Mouse (Mus musculus) small intestine, adult 2 months (tissue): Measurements from ENCODE around the gene Stk10. TPM values are rescaled to one million over a fixed set of nuclear protein-coding genes. Genes with fewer than 3 reads are reported as not detected.
A peak's percentile ranks its signal among the peaks of the same experiment; 100 is the strongest.

ENCODE experiments used
- H3K27ac ChIP-seq: fragments of 200-500 bp; 2 replicates; pipeline ENCODE4 v1.5.1; 2012; ENCODE audit warnings: low read depth, low read length, control low read depth, inconsistent platforms; ENCODE audit not compliant: insufficient read depth
- H3K27me3 ChIP-seq: fragments of 200-500 bp; 2 replicates; pipeline ENCODE4 v1.6.1; 2012; ENCODE audit warnings: mild to moderate bottlenecking, moderate library complexity, low read length, inconsistent platforms; ENCODE audit not compliant: control insufficient read depth, insufficient read depth
- H3K36me3 ChIP-seq: fragments of 200-500 bp; 2 replicates; pipeline ENCODE4 v1.6.1; 2012; ENCODE audit warnings: mild to moderate bottlenecking, low read length, control low read depth, inconsistent platforms; ENCODE audit not compliant: control insufficient read depth, insufficient read depth
- H3K4me1 ChIP-seq: fragments of 200-500 bp; 2 replicates; pipeline ENCODE4 v1.6.1; 2012; ENCODE audit warnings: low read length, inconsistent platforms, mixed read lengths; ENCODE audit not compliant: control insufficient read depth, insufficient read depth, insufficient read length
- H3K4me3 ChIP-seq: fragments of 200-500 bp; 2 replicates; pipeline ENCODE4 v1.5.1; 2012; ENCODE audit warnings: low read depth, mild to moderate bottlenecking, control low read depth, inconsistent platforms, low read length, moderate library complexity
- CTCF ChIP-seq: fragments of 200-500 bp; IDR thresholded peaks from 2 replicates; pipeline ENCODE4 v1.5.1; 2012; ENCODE audit warnings: low read depth, mild to moderate bottlenecking, control low read depth, inconsistent platforms, low read length, moderate library complexity, mixed read lengths; ENCODE audit not compliant: insufficient replicate concordance, insufficient read length; ENCODE audit errors: extremely low read depth
- POLR2A ChIP-seq: fragments of 200-500 bp; IDR thresholded peaks from 2 replicates; pipeline ENCODE4 v1.6.1; 2012; ENCODE audit warnings: low read depth, mild to moderate bottlenecking, control low read depth, inconsistent platforms, low read length, moderate library complexity
- WGBS: fragments of 180-500 bp; shearing (Covaris S2); methylation state at CpG from one replicate; pipeline ENCODE4 v1.1.7; 2018; 5-methylcytosine and 5-hydroxymethylcytosine counted together
- polyA plus RNA-seq: library from polyadenylated mRNA; depleted of rRNA; stranded (reverse); fragments of >200 nt; gene quantifications from 2 replicates; pipeline ENCODE4 v1.2.3, GENCODE M21; 2012

The Stk10 gene
- polyA plus RNA-seq, 1 experiment: 49.4 TPM

GRCm38 (mm10) chr11:32565088-32565487, 32.0 kb downstream of the Stk10 start:
- Histone ChIP-seq H3K27me3 (no peaks in the 10 kb centered on the region), H3K4me3 (no peak overlapping the region), H3K36me3 (no peaks in the 10 kb centered on the region), H3K27ac (peak overlapping the region; percentile 96), H3K4me1 (peaks cover 64% of the 10 kb centered on the region)
- WGBS: 33% methylated on average over 8 of the region's 8 CpGs
- TF ChIP-seq CTCF (no peak), POLR2A (no peak)

GRCm38 (mm10) chr11:32566184-32566583, 33.1 kb downstream of the Stk10 start:
- WGBS: 69% methylated on average over 6 of the region's 6 CpGs
- peaks cover 62% of the 10 kb centered on the region for H3K4me1 ChIP-seq

GRCm38 (mm10) chr11:32567000-32567855, 34.1 kb downstream of the Stk10 start:
- Histone ChIP-seq H3K27me3 (no peaks in the 10 kb centered on the region), H3K4me1 (peaks cover 53% of the 10 kb centered on the region), H3K4me3 (no peak overlapping the region), H3K27ac (peak overlapping the region; percentile 73), H3K36me3 (no peaks in the 10 kb centered on the region)
- TF ChIP-seq POLR2A: no peak
- WGBS: 47% methylated on average over 10 of the region's 10 CpGs

More at GRCm38 (mm10) chr11:32566184-32566583, 33.1 kb downstream of the Stk10 start:
- H3K4me3 ChIP-seq: no peak overlapping the region
- H3K27ac ChIP-seq: peak overlapping the region; percentile 96
- TF ChIP-seq POLR2A (no peak), CTCF (no peak)
- H3K36me3 ChIP-seq: no peaks in the 10 kb centered on the region
- no peaks in the 10 kb centered on the region for H3K27me3 ChIP-seq

- H3K4me1 ChIP-seq: peaks cover 48% of the 10 kb centered on the region
- H3K4me3 ChIP-seq: no peak overlapping the region
- TF ChIP-seq CTCF: no peak
- TF ChIP-seq POLR2A: no peak
- no peaks in the 10 kb centered on the region for H3K36me3 ChIP-seq
- no peak overlapping the region for H3K27ac ChIP-seq
- 78% methylated on average over 7 of the region's 7 CpGs for WGBS
- no peaks in the 10 kb centered on the region for H3K27me3 ChIP-seq
Measured at GRCm38 (mm10) chr11:32568060-32568459, 35.0 kb downstream of the Stk10 start.

- no peaks in the 10 kb centered on the region for H3K36me3 ChIP-seq
- WGBS: 83% methylated on average over 15 of the region's 15 CpGs
- H3K27me3 ChIP-seq: no peaks in the 10 kb centered on the region
- peaks cover 43% of the 10 kb centered on the region for H3K4me1 ChIP-seq
- no peak overlapping the region for H3K4me3 ChIP-seq
- no peak overlapping the region for H3K27ac ChIP-seq
- TF ChIP-seq CTCF (no peak), POLR2A (no peak)
Measured at GRCm38 (mm10) chr11:32568637-32569293, 35.7 kb downstream of the Stk10 start.

- Histone ChIP-seq H3K4me3 (no peak overlapping the region), H3K36me3 (no peaks in the 10 kb centered on the region), H3K4me1 (peaks cover 21% of the 10 kb centered on the region), H3K27me3 (no peaks in the 10 kb centered on the region), H3K27ac (no peak overlapping the region)
- 81% methylated on average over 6 of the region's 6 CpGs for WGBS
- TF ChIP-seq POLR2A (no peak), CTCF (no peak)
Measured at GRCm38 (mm10) chr11:32571103-32571502, 38.0 kb downstream of the Stk10 start.

GRCm38 (mm10) chr11:32573669-32574068, 40.6 kb downstream of the Stk10 start:
- no peak for TF ChIP-seq CTCF
- TF ChIP-seq POLR2A: no peak
- WGBS: 92% methylated on average over 2 of the region's 2 CpGs
- Histone ChIP-seq H3K27me3 (no peaks in the 10 kb centered on the region), H3K4me1 (no peaks in the 10 kb centered on the region), H3K36me3 (peaks cover 5% of the 10 kb centered on the region; the same call in 1 of the 2 replicates), H3K4me3 (no peak overlapping the region), H3K27ac (no peak overlapping the region)
